Mouse (Mus musculus) gastrocnemius, postnatal 25 days (tissue): ENCODE measurements around the gene AA467197. TPM values are rescaled to one million over a fixed set of nuclear protein-coding genes. Genes with fewer than 3 reads are reported as not detected.

Experiments
- microRNA-seq, 2 experiments: library from miRNA; unstranded; fragments of <30 nt; microRNA quantifications; one replicate each; pipeline ENCODE4 v1.2.0; 2021; ENCODE audit warnings: borderline replicate concordance in 2 of 2
- total RNA-seq, 2 experiments: library from RNA; stranded (reverse); gene quantifications; 1 replicate in 1 of 2; 2 replicates in 1 of 2; pipeline ENCODE4 v1.2.3; 2021

Gene AA467197
- total RNA-seq, 2 experiments from 2014 or later, result not detected

Small RNA genes lying within 50 kb of the gene (microRNA-seq; reads per million reads assigned to microRNA genes)
- 0 to 0.79 reads per million in 2 experiments for gene Mir147

Other genes starting within 250 kb of the AA467197 start
- gene Slc28a2, start 210.5 kb upstream of the AA467197 start, total RNA-seq, result 1 to 10 TPM; 4.8 to 5.6 TPM
- under 1 TPM; 0.13 to 0.16 TPM for gene Gm14085, start 152.0 kb upstream of the AA467197 start, total RNA-seq
- 10 to 100 TPM in 1 of 2 experiments, 1 to 10 TPM in 1; 9.3 to 12.7 TPM for gene Gatm, start 25.7 kb upstream of the AA467197 start, total RNA-seq
- gene Slc30a4, start 65.7 kb downstream of the AA467197 start, total RNA-seq, result 10 to 100 TPM; 12.0 to 13.3 TPM
- gene Bloc1s6, start 101.5 kb downstream of the AA467197 start, total RNA-seq, result 10 to 100 TPM; 14.7 to 17.2 TPM
- gene Sqor, start 128.3 kb downstream of the AA467197 start, total RNA-seq, result 10 to 100 TPM; 15.3 to 26.4 TPM